Mouse (Mus musculus) kidney, adult 2 months (tissue): ENCODE results near the gene Tbcd.

ENCODE experiments used
- CTCF ChIP-seq: fragments of 200-500 bp; conservative IDR thresholded peaks from 2 replicates; pipeline ENCODE4 v1.5.1; 2011; ENCODE audit warnings: low read depth, mild to moderate bottlenecking, control low read depth, low read length, moderate library complexity, mixed read lengths; ENCODE audit not compliant: insufficient read depth, insufficient read length
- POLR2A ChIP-seq: fragments of 200-500 bp; IDR thresholded peaks from one replicate; pipeline ENCODE4 v1.6.1; 2011; ENCODE audit warnings: low read depth, low read length, control low read depth

DNA sequence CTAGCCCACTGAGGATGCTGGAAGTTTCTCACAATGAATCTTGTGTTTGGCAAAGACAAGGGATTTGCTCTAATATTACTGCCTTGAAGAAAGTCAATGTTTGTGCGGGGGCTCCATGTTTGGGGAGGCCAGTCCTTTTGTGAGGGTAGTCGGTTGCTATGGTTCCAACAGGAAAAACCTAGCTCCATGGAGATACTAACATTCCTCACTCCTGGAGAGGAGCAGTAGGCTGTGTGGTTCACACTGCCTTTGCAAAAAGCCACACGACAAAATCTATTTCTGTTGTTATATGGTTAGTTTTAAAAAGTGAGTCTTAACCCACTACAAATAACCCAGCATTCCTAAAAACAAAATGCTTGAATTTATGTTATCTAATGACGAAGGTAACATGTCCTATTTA lies 201.9 kb downstream of the Tbcd start:
- TF ChIP-seq POLR2A = no peak
- TF ChIP-seq CTCF = no peak
